Mouse (Mus musculus) ES-Bruce4 (cell line): ENCODE measurements at regions not wholly inside any gene's neighbourhood (a gene's known extent, or its start where the extent isn't known, plus 50 kb on each side); places are given as distances from the start of the nearest gene placed in this dataset.

Experiments
- CTCF ChIP-seq: IDR thresholded peaks from one replicate; pipeline ENCODE4 v1.8.1; 2011; ENCODE audit warnings: low read depth, low read length
- EP300 ChIP-seq: IDR thresholded peaks from 2 replicates; pipeline ENCODE4 v1.6.1; 2011; ENCODE audit warnings: low read depth, low read length; ENCODE audit not compliant: insufficient read depth
- POLR2A ChIP-seq: IDR thresholded peaks from one replicate; pipeline ENCODE4 v1.8.1; 2011; ENCODE audit warnings: low read length; ENCODE audit not compliant: insufficient read depth

DNA sequence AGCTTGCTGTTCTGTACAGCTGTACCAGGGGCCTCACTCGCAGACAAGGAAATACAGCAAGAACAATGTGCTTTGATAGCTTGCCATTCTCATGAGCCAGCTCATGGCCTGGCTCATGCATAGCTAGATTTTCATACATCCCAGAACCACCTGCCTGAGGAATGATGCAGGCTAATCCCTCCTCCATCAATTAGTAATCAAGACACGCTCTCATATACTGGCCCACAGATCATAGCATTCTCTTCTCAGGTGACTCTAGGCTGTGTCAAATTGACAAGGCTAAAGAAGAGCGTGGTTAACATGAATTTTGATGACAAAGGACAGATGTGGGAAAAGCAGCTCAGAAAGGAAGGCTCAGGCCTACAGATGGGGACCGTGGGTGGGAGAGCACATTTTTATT lies 93.3 kb upstream of the Pfkp start:
- no peak for TF ChIP-seq CTCF
- no peak for TF ChIP-seq POLR2A
- TF ChIP-seq EP300, result no peak
